Mouse (Mus musculus): ENCODE results near the gene Dll4.

- TF ChIP-seq CTCF (IDR thresholded peaks at IDR 0.05) (no peak), EP300 (IDR thresholded peaks at IDR 0.05) (no peak)
Measured at GRCm38 (mm10) chr2:119379455-119379854, 53.9 kb downstream of the Dll4 start.

Data from lung, postnatal 0 days (tissue).